ENCODE assay signal across 18 mouse cellular contexts in the genomic region with DNA sequence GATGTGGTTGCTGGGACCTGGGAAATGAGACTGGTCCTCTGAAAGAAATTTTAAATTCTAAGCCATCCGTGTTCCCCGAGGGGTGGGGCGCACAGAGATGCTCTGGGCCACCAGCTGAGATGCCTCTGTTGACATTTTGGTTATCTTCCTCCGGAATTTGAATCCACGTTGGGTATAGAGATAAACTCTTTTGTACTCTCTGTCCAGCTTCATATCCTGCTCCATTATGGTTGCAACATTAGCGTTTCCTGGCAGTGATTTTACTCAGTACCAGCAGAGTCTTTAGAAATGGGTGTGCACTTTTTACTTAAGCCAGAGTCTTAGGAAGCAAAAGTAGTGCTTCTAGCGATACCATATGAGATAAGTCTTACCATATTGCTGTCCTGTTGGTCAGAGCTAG. TPM values are rescaled to one million over a fixed set of nuclear protein-coding genes. Genes with fewer than 3 reads are reported as not detected.
"Had no signal": no experiment of that assay in that cellular context is flagged by ENCODE, and none has a peak within 500 bp of the region (broad histone marks: within the 10 kb centered on the region; RNA-seq: fewer than 3 reads in every experiment).

No protein-coding gene starts in this region.

- H3K27me3 ChIP-seq: liver, embryonic 15.5 days; neural tube, embryonic 13.5 days had no signal

- H3K27ac ChIP-seq: left cerebral cortex, adult 2 months; limb, embryonic 10.5 days; liver, embryonic 15.5 days; neural tube, embryonic 13.5 days had no signal

- H3K4me3 ChIP-seq: left cerebral cortex, adult 2 months; limb, embryonic 10.5 days; liver, embryonic 15.5 days; neural tube, embryonic 13.5 days had no signal

- H3K9ac ChIP-seq: liver, embryonic 15.5 days; lung, embryonic 14.5 days had no signal

- H3K9me3 ChIP-seq: limb, embryonic 10.5 days; liver, embryonic 15.5 days; neural tube, embryonic 13.5 days had no signal

- DNase-seq: kidney, adult 18-20 months; kidney, postnatal 10 days; kidney, postnatal 4 days; lung, embryonic 14.5 days; midbrain, embryonic 14.5 days; retina, postnatal 1 day; right cerebral cortex, postnatal 4 days; spleen, adult 18-20 months; thymus, adult 18-20 months; thymus, postnatal 14 days had no signal

- H3K4me2 ChIP-seq: liver, embryonic 11.5 days; liver, embryonic 15.5 days; lung, embryonic 14.5 days; neural tube, embryonic 13.5 days had no signal

RNA-seq across cellular contexts. Expression of gene 9930022D16Rik, which starts 35.7 kb away (rescaled TPM):
- polyA plus RNA-seq: kidney, embryonic 14.5 days; limb, embryonic 10.5 days; limb, embryonic 14.5 days; liver, embryonic 11.5 days; liver, embryonic 15.5 days; lung, embryonic 14.5 days; midbrain, embryonic 14.5 days; neural tube, embryonic 13.5 days; stomach, embryonic 14.5 days had no signal
